Mouse (Mus musculus) midbrain, embryonic 14.5 days (tissue): ENCODE data around the gene Cntn5. TPM values are rescaled to one million over a fixed set of nuclear protein-coding genes. Genes with fewer than 3 reads are reported as not detected.
A peak's percentile ranks its signal among the peaks of the same experiment; 100 is the strongest.

Experiments
- ATAC-seq: fragments of 200-750 bp; cut with Nextera tagmentation; 2 replicates; pipeline ENCODE4 v1.8.0; 2017; ENCODE audit warnings: moderate number of reproducible peaks, moderate library complexity; ENCODE audit not compliant: low FRiP score, low TSS enrichment
- DNase-seq: peaks from one replicate; pipeline ENCODE4 v3.0.0-alpha.2; 2015
- H3K27ac ChIP-seq: fragments of 300-500 bp; sonication (generic); replicated peaks from 2 replicates; pipeline ENCODE4 v1.5.1; 2014; ENCODE audit warnings: mild to moderate bottlenecking, low read depth, low read length, moderate library complexity
- H3K27me3 ChIP-seq: fragments of 300-500 bp; sonication (generic); 2 replicates; pipeline ENCODE4 v1.6.1; 2014; ENCODE audit warnings: low read length, control low read depth, mixed read lengths; ENCODE audit not compliant: control insufficient read depth, insufficient read depth
- H3K36me3 ChIP-seq: fragments of 300-500 bp; sonication (generic); 2 replicates; pipeline ENCODE4 v1.6.1; 2014; ENCODE audit warnings: low read length, control low read depth; ENCODE audit not compliant: control insufficient read depth, insufficient read depth
- H3K4me1 ChIP-seq: fragments of 300-500 bp; sonication (generic); 2 replicates; pipeline ENCODE4 v1.6.1; 2014; ENCODE audit warnings: mild to moderate bottlenecking, antibody characterized with exemption, low read length, control low read depth; ENCODE audit not compliant: control insufficient read depth, insufficient read depth
- H3K4me2 ChIP-seq: fragments of 300-500 bp; sonication (generic); 2 replicates; pipeline ENCODE4 v1.6.1; 2014; ENCODE audit warnings: mild to moderate bottlenecking, low read length, moderate library complexity
- H3K4me3 ChIP-seq: fragments of 300-500 bp; sonication (generic); replicated peaks from 2 replicates; pipeline ENCODE4 v1.5.1; 2014; ENCODE audit warnings: low read depth, low read length
- H3K9ac ChIP-seq: fragments of 300-500 bp; sonication (generic); replicated peaks from 2 replicates; pipeline ENCODE4 v1.6.1; 2014; ENCODE audit warnings: mild to moderate bottlenecking, low read length, moderate library complexity
- H3K9me3 ChIP-seq: fragments of 300-500 bp; sonication (generic); 2 replicates; pipeline ENCODE4 v1.6.1; 2016; ENCODE audit warnings: low read length, control low read depth, mixed read lengths; ENCODE audit not compliant: control insufficient read depth
- WGBS: fragments of 180-500 bp; shearing (Covaris S2); extraction: QIAGEN DNeasy Blood & Tissue Kit; methylation state at CpG from one replicate; pipeline ENCODE4 v1.1.7; 2014; 5-methylcytosine and 5-hydroxymethylcytosine counted together
- polyA plus RNA-seq: library from polyadenylated mRNA; unstranded; fragments of >200 nt; fragmentation: Nextera tagmentation; extraction: Ambion mirVana; gene quantifications from 2 replicates; pipeline ENCODE4 v1.2.1, GENCODE M21; 2014

Gene Cntn5
- polyA plus RNA-seq, 1 experiment from 2014 or later: 13.1 TPM

GRCm38 (mm10) chr9:10269342-10269741 is 635.2 kb downstream of the Cntn5 start:
- no peak overlapping the region for H3K9ac ChIP-seq
- H3K4me2 ChIP-seq: no peak overlapping the region
- H3K9me3 ChIP-seq: no peaks in the 10 kb centered on the region
- H3K36me3 ChIP-seq: no peaks in the 10 kb centered on the region
- DNase-seq (peak; percentile 69), ATAC-seq (peak; percentile 92)
- peaks cover 3% of the 10 kb centered on the region; the same call in 1 of the 2 replicates for H3K4me1 ChIP-seq
- peak overlapping the region; percentile 53; the same call in 1 of the 2 replicates for H3K27ac ChIP-seq
- no peak overlapping the region for H3K4me3 ChIP-seq
- 13% methylated on average over 2 of the region's 2 CpGs for WGBS
- no peaks in the 10 kb centered on the region for H3K27me3 ChIP-seq

- no peak overlapping the region for H3K9ac ChIP-seq
- no peak overlapping the region for H3K4me2 ChIP-seq
- WGBS: 34% methylated on average over 6 of the region's 6 CpGs
- no peaks in the 10 kb centered on the region for H3K36me3 ChIP-seq
- H3K4me1 ChIP-seq: peaks cover 3% of the 10 kb centered on the region; the same call in 1 of the 2 replicates
- DNase-seq (peak; percentile 24), ATAC-seq (peak; percentile 29; the same call in 1 of the 2 replicates)
- no peak overlapping the region for H3K4me3 ChIP-seq
- peak overlapping the region; percentile 56; the same call in 1 of the 2 replicates for H3K27ac ChIP-seq
- no peaks in the 10 kb centered on the region for H3K9me3 ChIP-seq
- H3K27me3 ChIP-seq: no peaks in the 10 kb centered on the region
Observed at GRCm38 (mm10) chr9:10268836-10269235, 635.7 kb downstream of the Cntn5 start.

- H3K9me3 ChIP-seq: no peaks in the 10 kb centered on the region
- WGBS: 34% methylated on average over 3 of the region's 3 CpGs
- ATAC-seq (no peak), DNase-seq (no peak)
- no peak overlapping the region for H3K9ac ChIP-seq
- H3K27ac ChIP-seq: no peak overlapping the region
- peaks cover 3% of the 10 kb centered on the region; the same call in 1 of the 2 replicates for H3K4me1 ChIP-seq
- H3K27me3 ChIP-seq: no peaks in the 10 kb centered on the region
- no peak overlapping the region for H3K4me2 ChIP-seq
- no peaks in the 10 kb centered on the region for H3K36me3 ChIP-seq
- no peak overlapping the region for H3K4me3 ChIP-seq
Observed at GRCm38 (mm10) chr9:10265616-10266015, 639.0 kb downstream of the Cntn5 start.

- ATAC-seq (no peak), DNase-seq (no peak)
- H3K36me3 ChIP-seq: no peaks in the 10 kb centered on the region
- H3K27me3 ChIP-seq: no peaks in the 10 kb centered on the region
- H3K4me1 ChIP-seq: no peaks in the 10 kb centered on the region
- WGBS: 55% methylated on average over 4 of the region's 4 CpGs
- no peak overlapping the region for H3K4me3 ChIP-seq
- no peaks in the 10 kb centered on the region for H3K9me3 ChIP-seq
- H3K4me2 ChIP-seq: no peak overlapping the region
- H3K27ac ChIP-seq: no peak overlapping the region
- H3K9ac ChIP-seq: no peak overlapping the region
Observed at GRCm38 (mm10) chr9:10233364-10233763, 671.2 kb downstream of the Cntn5 start.

GRCm38 (mm10) chr9:10232066-10232465 is 672.5 kb downstream of the Cntn5 start:
- H3K36me3 ChIP-seq: no peaks in the 10 kb centered on the region
- no peak overlapping the region for H3K27ac ChIP-seq
- ATAC-seq (no peak), DNase-seq (peak; percentile 4)
- H3K4me2 ChIP-seq: no peak overlapping the region
- H3K9ac ChIP-seq: no peak overlapping the region
- H3K4me3 ChIP-seq: no peak overlapping the region
- WGBS: 60% methylated on average over 1 of the region's 1 CpGs
- no peaks in the 10 kb centered on the region for H3K27me3 ChIP-seq
- no peaks in the 10 kb centered on the region for H3K4me1 ChIP-seq
- H3K9me3 ChIP-seq: no peaks in the 10 kb centered on the region

- H3K9ac ChIP-seq: no peak overlapping the region
- H3K36me3 ChIP-seq: no peaks in the 10 kb centered on the region
- no peak overlapping the region for H3K4me3 ChIP-seq
- no peak overlapping the region for H3K4me2 ChIP-seq
- no peak overlapping the region for H3K27ac ChIP-seq
- H3K9me3 ChIP-seq: no peaks in the 10 kb centered on the region
- H3K4me1 ChIP-seq: no peaks in the 10 kb centered on the region
- ATAC-seq: no peak
- DNase-seq: no peak
- no peaks in the 10 kb centered on the region for H3K27me3 ChIP-seq
Observed at GRCm38 (mm10) chr9:10230973-10231372, 673.6 kb downstream of the Cntn5 start.

- no peaks in the 10 kb centered on the region for H3K4me1 ChIP-seq
- H3K36me3 ChIP-seq: no peaks in the 10 kb centered on the region
- no peaks in the 10 kb centered on the region for H3K9me3 ChIP-seq
- no peak overlapping the region for H3K4me3 ChIP-seq
- H3K27ac ChIP-seq: no peak overlapping the region
- H3K27me3 ChIP-seq: no peaks in the 10 kb centered on the region
- DNase-seq (no peak), ATAC-seq (no peak)
- H3K9ac ChIP-seq: no peak overlapping the region
- 66% methylated on average over 2 of the region's 2 CpGs for WGBS
- H3K4me2 ChIP-seq: no peak overlapping the region
Observed at GRCm38 (mm10) chr9:10229716-10230115, 674.9 kb downstream of the Cntn5 start.

- Histone ChIP-seq H3K27ac (no peak overlapping the region), H3K36me3 (no peaks in the 10 kb centered on the region), H3K9me3 (no peaks in the 10 kb centered on the region), H3K4me2 (no peak overlapping the region), H3K9ac (no peak overlapping the region), H3K27me3 (no peaks in the 10 kb centered on the region), H3K4me1 (no peaks in the 10 kb centered on the region), H3K4me3 (no peak overlapping the region)
- ATAC-seq (no peak), DNase-seq (no peak)
- 72% methylated on average over 2 of the region's 2 CpGs for WGBS
Observed at GRCm38 (mm10) chr9:10226013-10226412, 678.6 kb downstream of the Cntn5 start.

- Histone ChIP-seq H3K36me3 (no peaks in the 10 kb centered on the region), H3K9ac (no peak overlapping the region), H3K4me1 (no peaks in the 10 kb centered on the region), H3K4me3 (no peak overlapping the region), H3K27ac (no peak overlapping the region), H3K4me2 (no peak overlapping the region), H3K27me3 (no peaks in the 10 kb centered on the region), H3K9me3 (no peaks in the 10 kb centered on the region)
- ATAC-seq (no peak), DNase-seq (peak; percentile 9)
Observed at GRCm38 (mm10) chr9:10186063-10186462, 718.5 kb downstream of the Cntn5 start.
